Mouse (Mus musculus) macrophage (primary cell): ENCODE data around the gene Gm37240. TPM values are rescaled to one million over a fixed set of nuclear protein-coding genes. Genes with fewer than 3 reads are reported as not detected.
"Not testable (repeated sequence)": the region's sequence is repeated elsewhere in the genome, so short reads cannot be mapped to it uniquely, and the experiment has no call there.

Experiments used
- H3K27ac ChIP-seq: fragments of 350-480 bp; formaldehyde crosslinking; 2 replicates; pipeline ENCODE4 v1.9.0; 2021
- H3K36me3 ChIP-seq: fragments of 350-480 bp; formaldehyde crosslinking; 2 replicates; pipeline ENCODE4 v1.9.0; 2021; ENCODE audit errors: inconsistent target
- H3K4me3 ChIP-seq: fragments of 350-480 bp; formaldehyde crosslinking; 2 replicates; pipeline ENCODE4 v1.9.0; 2021; ENCODE audit errors: inconsistent target
- H3K79me2 ChIP-seq: fragments of 350-480 bp; formaldehyde crosslinking; 2 replicates; pipeline ENCODE4 v1.9.0; 2021; ENCODE audit errors: inconsistent target
- WGBS: methylation state at CpG from one replicate; pipeline ENCODE4 v1.1.7; 2026; ENCODE audit warnings: inconsistent platforms; ENCODE audit not compliant: missing documents; 5-methylcytosine and 5-hydroxymethylcytosine counted together
- polyA plus RNA-seq: library from polyadenylated mRNA; stranded (reverse); fragments of 250-400 nt; gene quantifications from 3 replicates; pipeline ENCODE4 v1.2.4, GENCODE M21; 2018; ENCODE audit warnings: inconsistent platforms

Gm37240 gene
- polyA plus RNA-seq, 1 experiment from 2014 or later = not detected

GRCm38 (mm10) chr3:84660380-84660779 is 1226.9 kb downstream of the Gm37240 start:
- H3K4me3 ChIP-seq = no peak overlapping the region
- no peaks in the 10 kb centered on the region for H3K36me3 ChIP-seq
- H3K27ac ChIP-seq = no peak overlapping the region
- 100% methylated on average over 2 of the region's 2 CpGs for WGBS
- H3K79me2 ChIP-seq = no peaks in the 10 kb centered on the region; the same call in 1 of the 2 replicates

- H3K36me3 ChIP-seq = no peaks in the 10 kb centered on the region
- no peak overlapping the region for H3K27ac ChIP-seq
- no peaks in the 10 kb centered on the region for H3K79me2 ChIP-seq
- 100% methylated on average over 2 of the region's 2 CpGs for WGBS
- no peak overlapping the region for H3K4me3 ChIP-seq
These were observed 1228.4 kb downstream of the Gm37240 start for GRCm38 (mm10) chr3:84658872-84659271.

GRCm38 (mm10) chr3:84658017-84658416 is 1229.3 kb downstream of the Gm37240 start:
- H3K27ac ChIP-seq = no peak overlapping the region
- no peak overlapping the region for H3K4me3 ChIP-seq
- WGBS = 90% methylated on average over 6 of the region's 7 CpGs
- H3K79me2 ChIP-seq = no peaks in the 10 kb centered on the region
- H3K36me3 ChIP-seq = no peaks in the 10 kb centered on the region

GRCm38 (mm10) chr3:84657240-84657639 is 1230.1 kb downstream of the Gm37240 start:
- 40% methylated on average over 6 of the region's 6 CpGs for WGBS
- no peaks in the 10 kb centered on the region for H3K36me3 ChIP-seq
- H3K4me3 ChIP-seq = no peak overlapping the region
- H3K27ac ChIP-seq = peak overlapping the region; percentile 32; the same call in 1 of the 2 replicates
- no peaks in the 10 kb centered on the region for H3K79me2 ChIP-seq

- not testable (repeated sequence) for H3K79me2 ChIP-seq, H3K36me3 ChIP-seq, H3K4me3 ChIP-seq
- 88% methylated on average over 2 of the region's 2 CpGs for WGBS
- 0 out of 2 replicates have a peak overlapping the region, but pooled peaks have one; percentile 69 for H3K27ac ChIP-seq
These were observed 1231.5 kb downstream of the Gm37240 start for GRCm38 (mm10) chr3:84655785-84656150.

- no peaks in the 10 kb centered on the region for H3K36me3 ChIP-seq
- no peak overlapping the region for H3K4me3 ChIP-seq
- peak overlapping the region; percentile 69 for H3K27ac ChIP-seq
- H3K79me2 ChIP-seq = no peaks in the 10 kb centered on the region
- WGBS = 90% methylated on average over 14 of the region's 16 CpGs
These were observed 1232.2 kb downstream of the Gm37240 start for GRCm38 (mm10) chr3:84654900-84655784.

- Histone ChIP-seq H3K79me2 (no peaks in the 10 kb centered on the region), H3K36me3 (no peaks in the 10 kb centered on the region), H3K27ac (peak overlapping the region; percentile 69), H3K4me3 (no peak overlapping the region)
- WGBS = 56% methylated on average over 10 of the region's 12 CpGs
These were observed 1233.0 kb downstream of the Gm37240 start for GRCm38 (mm10) chr3:84654246-84654826.

GRCm38 (mm10) chr3:84653557-84654245 is 1233.6 kb downstream of the Gm37240 start:
- H3K36me3 ChIP-seq = no peaks in the 10 kb centered on the region
- H3K4me3 ChIP-seq = no peak overlapping the region
- peak overlapping the region; percentile 69 for H3K27ac ChIP-seq
- no peaks in the 10 kb centered on the region for H3K79me2 ChIP-seq
- 37% methylated on average over 9 of the region's 14 CpGs for WGBS

GRCm38 (mm10) chr3:84652643-84653556 is 1234.4 kb downstream of the Gm37240 start:
- no peaks in the 10 kb centered on the region for H3K36me3 ChIP-seq
- WGBS = 92% methylated on average over 12 of the region's 12 CpGs
- no peaks in the 10 kb centered on the region for H3K79me2 ChIP-seq
- peak overlapping the region; percentile 69 for H3K27ac ChIP-seq
- H3K4me3 ChIP-seq = no peak overlapping the region

- Histone ChIP-seq H3K36me3 (no peaks in the 10 kb centered on the region), H3K27ac (no peak overlapping the region), H3K79me2 (no peaks in the 10 kb centered on the region), H3K4me3 (no peak overlapping the region)
- 88% methylated on average over 10 of the region's 12 CpGs for WGBS
These were observed 1237.6 kb downstream of the Gm37240 start for GRCm38 (mm10) chr3:84649578-84650327.

GRCm38 (mm10) chr3:84648069-84648468 is 1239.2 kb downstream of the Gm37240 start:
- 93% methylated on average over 2 of the region's 4 CpGs for WGBS
- H3K4me3 ChIP-seq, H3K79me2 ChIP-seq, H3K36me3 ChIP-seq: not testable (repeated sequence)
- peak overlapping the region; percentile 80 for H3K27ac ChIP-seq

GRCm38 (mm10) chr3:84647616-84648015 is 1239.7 kb downstream of the Gm37240 start:
- Histone ChIP-seq H3K36me3 (no peaks in the 10 kb centered on the region), H3K4me3 (no peak overlapping the region)
- WGBS = 61% methylated on average over 4 of the region's 4 CpGs

GRCm38 (mm10) chr3:84646331-84646845 is 1240.9 kb downstream of the Gm37240 start:
- Histone ChIP-seq H3K36me3 (no peaks in the 10 kb centered on the region), H3K4me3 (no peak overlapping the region), H3K27ac (peak overlapping the region; percentile 80), H3K79me2 (no peaks in the 10 kb centered on the region)
- 58% methylated on average over 8 of the region's 8 CpGs for WGBS

More at GRCm38 (mm10) chr3:84647616-84648015, 1239.7 kb downstream of the Gm37240 start:
- Histone ChIP-seq H3K27ac (peak overlapping the region; percentile 80), H3K79me2 (no peaks in the 10 kb centered on the region)
